Mouse (Mus musculus): ENCODE results near the gene Vps13d. TPM values are rescaled to one million over a fixed set of nuclear protein-coding genes. Genes with fewer than 3 reads are reported as not detected.
A peak's percentile ranks its signal among the peaks of the same experiment; 100 is the strongest.

Vps13d gene
- polyA plus RNA-seq, 1 experiment from 2014 or later, result 76.6 TPM

DNA sequence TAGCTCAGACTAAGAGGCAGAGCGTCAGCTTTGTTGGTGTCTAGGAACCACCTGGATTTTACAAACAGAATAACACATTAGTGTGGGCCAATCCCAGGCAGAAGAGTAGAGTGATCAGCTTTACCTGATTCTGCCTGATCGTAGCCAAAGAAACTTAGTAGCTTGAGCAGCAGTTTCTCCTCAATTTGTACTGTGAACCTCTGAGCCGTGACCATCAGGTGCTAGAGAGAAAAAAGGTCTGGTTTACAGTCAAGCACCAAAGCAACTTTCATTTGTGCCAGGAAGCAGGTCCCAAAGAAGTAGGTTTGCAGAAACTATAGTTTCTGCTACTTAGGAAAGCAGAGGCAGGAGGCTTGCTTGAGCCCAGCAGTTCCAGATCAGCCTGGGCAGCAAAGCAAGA lies 138.5 kb downstream of the Vps13d start:
- Histone ChIP-seq H3K36me3 (ENCODE audit: inconsistent target) (peaks cover 80% of the 10 kb centered on the region; the same call in 1 of the 2 replicates), H3K27ac (no peak overlapping the region), H3K4me3 (ENCODE audit: inconsistent target) (no peak overlapping the region), H3K79me2 (ENCODE audit: inconsistent target) (no peaks in the 10 kb centered on the region)
- WGBS (ENCODE audit: missing documents), result 98% methylated on average over 3 of the region's 3 CpGs

DNA sequence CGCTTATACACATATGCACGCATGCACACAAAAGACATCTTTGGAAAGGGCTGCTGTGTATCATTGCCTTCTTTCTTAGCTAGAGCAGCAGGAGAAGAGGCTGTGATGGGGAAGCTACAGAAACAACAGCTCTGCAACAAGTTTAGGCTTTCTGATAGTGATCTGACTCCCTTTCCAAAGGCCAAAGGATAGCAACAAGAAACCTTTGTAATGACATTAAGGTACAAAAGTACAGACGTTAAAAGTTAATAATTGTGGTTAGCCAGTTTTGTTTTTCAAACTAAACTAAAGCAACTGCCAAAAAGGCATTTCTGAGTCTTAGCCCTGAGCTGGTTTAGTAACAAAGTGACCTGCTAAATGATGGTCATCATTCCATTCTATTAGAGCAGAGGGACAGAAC lies 139.0 kb downstream of the Vps13d start:
- Histone ChIP-seq H3K79me2 (ENCODE audit: inconsistent target) (no peaks in the 10 kb centered on the region), H3K36me3 (ENCODE audit: inconsistent target) (peaks cover 76% of the 10 kb centered on the region; the same call in 1 of the 2 replicates), H3K27ac (no peak overlapping the region), H3K4me3 (ENCODE audit: inconsistent target) (no peak overlapping the region)
- 94% methylated on average over 3 of the region's 3 CpGs for WGBS (ENCODE audit: missing documents)

DNA sequence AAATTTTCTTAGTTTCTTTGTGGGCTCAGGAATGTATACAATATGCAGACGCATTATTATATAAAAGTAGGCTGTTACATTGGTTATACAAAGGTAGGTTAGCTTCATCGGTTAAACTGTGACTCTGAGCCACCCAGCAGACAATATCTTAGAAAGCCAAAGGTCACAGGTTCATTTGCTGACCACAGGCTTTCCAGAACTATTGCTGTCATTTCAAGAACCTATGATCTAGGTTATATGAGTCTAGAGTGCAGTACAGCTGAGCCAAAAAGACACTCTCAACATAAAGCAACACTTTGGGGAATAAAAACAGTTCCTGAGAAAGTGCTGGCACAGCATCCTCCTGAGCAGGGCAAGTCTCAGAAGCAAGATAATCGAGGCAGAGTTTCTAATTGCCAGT lies 140.4 kb downstream of the Vps13d start:
- Histone ChIP-seq H3K36me3 (ENCODE audit: inconsistent target) (peaks cover 62% of the 10 kb centered on the region; the same call in 1 of the 2 replicates), H3K4me3 (ENCODE audit: inconsistent target) (no peak overlapping the region), H3K27ac (no peak overlapping the region), H3K79me2 (ENCODE audit: inconsistent target) (no peaks in the 10 kb centered on the region)
- 84% methylated on average over 3 of the region's 3 CpGs for WGBS (ENCODE audit: missing documents)

DNA sequence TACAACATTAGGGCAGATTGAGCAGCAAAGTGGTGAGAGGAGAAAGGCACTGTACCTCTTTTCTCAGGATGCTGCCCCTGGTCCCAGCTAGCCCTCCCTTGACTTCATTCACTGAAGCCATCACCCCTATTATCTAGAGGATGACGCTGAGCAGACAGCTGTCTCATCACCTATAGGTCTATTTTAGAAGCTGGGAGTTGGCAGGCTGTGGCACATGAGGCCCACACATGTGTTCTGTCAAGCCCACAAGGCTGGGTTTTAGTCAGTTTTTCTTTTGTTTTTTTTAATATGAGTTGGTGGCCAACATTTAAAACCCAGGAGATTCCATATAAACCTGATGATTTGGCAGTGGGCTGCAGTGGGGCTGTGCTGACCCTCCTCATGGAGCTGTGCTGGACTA lies 142.1 kb downstream of the Vps13d start:
- Histone ChIP-seq H3K36me3 (ENCODE audit: inconsistent target) (peaks cover 49% of the 10 kb centered on the region; the same call in 1 of the 2 replicates), H3K79me2 (ENCODE audit: inconsistent target) (no peaks in the 10 kb centered on the region), H3K27ac (no peak overlapping the region), H3K4me3 (ENCODE audit: inconsistent target) (no peak overlapping the region)
- WGBS (ENCODE audit: missing documents), result 100% methylated on average over 1 of the region's 1 CpGs

GRCm38 (mm10) chr4:145052282-145052681 lies 142.5 kb downstream of the Vps13d start:
- H3K36me3 ChIP-seq (ENCODE audit: inconsistent target), result peaks cover 45% of the 10 kb centered on the region; the same call in 1 of the 2 replicates

GRCm38 (mm10) chr4:145051209-145051969 lies 143.4 kb downstream of the Vps13d start:
- 96% methylated on average over 4 of the region's 4 CpGs for WGBS (ENCODE audit: missing documents)
- Histone ChIP-seq H3K27ac (peak overlapping the region; percentile 22; the same call in 1 of the 2 replicates), H3K79me2 (ENCODE audit: inconsistent target) (no peaks in the 10 kb centered on the region), H3K36me3 (ENCODE audit: inconsistent target) (peaks cover 36% of the 10 kb centered on the region; the same call in 1 of the 2 replicates), H3K4me3 (ENCODE audit: inconsistent target) (no peak overlapping the region)

More at GRCm38 (mm10) chr4:145052282-145052681, 142.5 kb downstream of the Vps13d start:
- Histone ChIP-seq H3K79me2 (ENCODE audit: inconsistent target) (no peaks in the 10 kb centered on the region), H3K4me3 (ENCODE audit: inconsistent target) (no peak overlapping the region), H3K27ac (no peak overlapping the region)
- WGBS (ENCODE audit: missing documents), result 97% methylated on average over 3 of the region's 3 CpGs

GRCm38 (mm10) chr4:145050518-145051208 lies 144.1 kb downstream of the Vps13d start:
- H3K4me3 ChIP-seq (ENCODE audit: inconsistent target), result no peak overlapping the region
- no peaks in the 10 kb centered on the region for H3K79me2 ChIP-seq (ENCODE audit: inconsistent target)
- WGBS (ENCODE audit: missing documents), result 68% methylated on average over 8 of the region's 8 CpGs
- peak overlapping the region; percentile 22; the same call in 1 of the 2 replicates for H3K27ac ChIP-seq
- peaks cover 32% of the 10 kb centered on the region; the same call in 1 of the 2 replicates for H3K36me3 ChIP-seq (ENCODE audit: inconsistent target)

DNA sequence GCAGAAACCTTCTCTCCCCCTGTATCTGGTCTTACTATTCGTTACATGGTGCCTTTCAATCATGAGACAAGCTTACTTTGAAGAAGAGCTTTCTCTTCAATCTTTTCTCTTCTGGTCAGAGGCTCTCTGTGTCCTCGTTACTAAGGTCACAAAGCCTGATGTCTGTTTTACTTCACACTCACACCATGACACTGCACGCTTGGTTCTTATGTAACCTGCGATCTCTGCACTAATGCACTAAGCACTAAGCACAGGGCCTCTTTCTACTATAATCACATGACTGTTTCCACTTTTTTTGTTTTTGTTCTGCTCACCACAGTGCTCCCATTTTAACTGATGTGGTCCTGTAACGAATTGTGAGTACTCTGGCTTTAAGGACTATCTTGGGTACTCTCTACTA lies 146.8 kb downstream of the Vps13d start:
- Histone ChIP-seq H3K79me2 (ENCODE audit: inconsistent target) (no peaks in the 10 kb centered on the region), H3K27ac (no peak overlapping the region), H3K4me3 (ENCODE audit: inconsistent target) (no peak overlapping the region), H3K36me3 (ENCODE audit: inconsistent target) (peaks cover 36% of the 10 kb centered on the region; the same call in 1 of the 2 replicates)
- 84% methylated on average over 5 of the region's 5 CpGs for WGBS (ENCODE audit: missing documents)

GRCm38 (mm10) chr4:145046032-145046401 lies 148.8 kb downstream of the Vps13d start:
- Histone ChIP-seq H3K27ac (no peak overlapping the region), H3K79me2 (ENCODE audit: inconsistent target) (no peaks in the 10 kb centered on the region), H3K36me3 (ENCODE audit: inconsistent target) (peaks cover 27% of the 10 kb centered on the region; the same call in 1 of the 2 replicates), H3K4me3 (ENCODE audit: inconsistent target) (no peak overlapping the region)
- WGBS (ENCODE audit: missing documents), result 88% methylated on average over 5 of the region's 8 CpGs

DNA sequence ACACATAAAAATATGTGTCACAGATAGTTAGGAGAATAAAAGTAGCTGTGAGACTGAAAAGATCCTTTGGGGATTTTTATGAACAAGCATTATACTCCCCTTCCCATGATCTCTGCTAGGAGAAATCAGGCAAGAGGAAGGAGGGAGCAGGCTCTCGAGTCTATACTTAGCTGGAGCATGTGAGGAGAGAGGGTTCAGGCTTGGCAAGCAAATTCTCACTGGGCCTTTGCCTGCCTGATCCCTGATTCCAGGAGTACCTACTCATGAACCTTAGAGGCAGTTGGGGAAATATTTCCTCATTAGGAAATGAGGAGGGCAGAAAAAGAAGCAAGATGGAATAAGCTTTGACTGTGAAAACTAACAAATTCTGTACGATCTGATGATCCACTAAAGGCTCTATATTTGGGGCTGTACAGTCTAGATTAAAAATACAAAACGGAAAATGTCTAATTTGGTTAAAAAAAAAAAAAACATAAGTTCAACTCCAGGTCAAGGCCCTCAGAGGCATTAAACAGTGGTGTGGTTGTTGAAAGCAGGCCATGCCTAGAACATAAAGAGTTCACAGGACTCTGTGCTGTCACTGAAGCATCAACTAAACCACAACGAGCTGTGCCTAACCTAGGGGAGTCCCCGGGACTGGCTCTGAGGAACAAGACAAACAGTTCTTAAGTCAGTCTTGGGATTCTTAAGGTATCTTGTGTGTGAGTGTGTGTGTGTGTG lies 149.3 kb downstream of the Vps13d start:
- H3K36me3 ChIP-seq (ENCODE audit: inconsistent target), result peaks cover 27% of the 10 kb centered on the region; the same call in 1 of the 2 replicates
- WGBS (ENCODE audit: missing documents), result 74% methylated on average over 5 of the region's 5 CpGs
- no peak overlapping the region for H3K4me3 ChIP-seq (ENCODE audit: inconsistent target)
- no peak overlapping the region for H3K27ac ChIP-seq
- no peaks in the 10 kb centered on the region for H3K79me2 ChIP-seq (ENCODE audit: inconsistent target)

DNA sequence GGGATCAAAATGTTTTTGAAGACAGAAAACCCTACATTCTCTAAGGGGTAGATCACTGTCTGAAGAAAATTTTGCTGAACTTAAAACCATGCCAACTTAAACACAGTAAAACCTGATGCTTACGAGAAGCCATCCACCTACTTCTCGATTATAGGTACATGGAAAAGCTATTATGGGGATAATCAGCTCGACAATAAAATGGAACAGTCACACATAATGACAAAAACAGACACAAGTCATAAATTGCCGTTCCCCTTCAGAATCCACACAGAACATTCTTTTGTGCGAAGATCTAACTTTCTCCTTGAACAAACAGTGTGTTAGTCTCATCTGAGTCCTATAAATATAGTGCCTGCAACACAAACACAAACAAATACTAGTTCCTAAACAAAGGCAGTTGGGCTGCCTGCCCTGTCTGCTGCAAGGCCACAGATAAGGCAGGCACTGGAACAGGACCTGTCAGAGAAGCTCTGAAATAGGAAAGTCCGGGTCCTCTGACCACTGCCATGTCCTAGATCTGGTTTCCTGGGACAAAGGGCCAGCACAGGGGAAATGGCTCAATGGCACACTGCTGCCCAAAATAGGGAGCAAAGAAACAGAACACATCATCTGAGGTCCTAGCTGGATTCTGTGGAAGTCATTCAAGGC lies 153.5 kb downstream of the Vps13d start:
- peaks cover 27% of the 10 kb centered on the region; the same call in 1 of the 2 replicates for H3K36me3 ChIP-seq (ENCODE audit: inconsistent target)

GRCm38 (mm10) chr4:145037631-145038416 lies 157.0 kb downstream of the Vps13d start:
- no peak overlapping the region for H3K4me3 ChIP-seq (ENCODE audit: inconsistent target)
- WGBS (ENCODE audit: missing documents), result 75% methylated on average over 5 of the region's 5 CpGs
- no peaks in the 10 kb centered on the region; the same call in 1 of the 2 replicates for H3K79me2 ChIP-seq (ENCODE audit: inconsistent target)
- H3K27ac ChIP-seq, result peak overlapping the region; percentile 95
- H3K36me3 ChIP-seq (ENCODE audit: inconsistent target), result peaks cover 2% of the 10 kb centered on the region; the same call in 1 of the 2 replicates

More for the DNA sequence above, 153.5 kb downstream of the Vps13d start:
- WGBS (ENCODE audit: missing documents), result 90% methylated on average over 6 of the region's 6 CpGs
- H3K79me2 ChIP-seq (ENCODE audit: inconsistent target), result no peaks in the 10 kb centered on the region
- H3K27ac ChIP-seq, result peak overlapping the region; percentile 22; the same call in 1 of the 2 replicates
- no peak overlapping the region for H3K4me3 ChIP-seq (ENCODE audit: inconsistent target)

DNA sequence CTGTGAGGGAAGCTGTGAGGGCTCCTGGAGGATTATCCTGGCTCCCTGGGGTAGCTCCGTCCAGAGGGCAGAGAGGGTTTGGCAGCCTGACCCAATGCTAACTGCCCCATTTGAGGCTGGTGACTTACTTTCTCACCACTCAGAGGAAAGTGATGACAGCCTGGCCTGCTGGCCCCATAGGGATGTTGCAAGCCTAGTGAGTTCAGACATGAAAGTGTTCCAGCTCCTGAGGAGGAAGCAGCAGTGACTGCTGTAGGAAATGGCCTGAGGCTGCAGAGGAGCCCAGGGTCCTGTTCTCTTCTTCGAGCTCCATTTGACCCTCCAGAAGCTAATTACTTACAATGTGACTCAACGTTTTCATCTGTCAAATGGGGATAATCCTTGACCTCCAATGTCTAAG lies 157.8 kb downstream of the Vps13d start:
- no peaks in the 10 kb centered on the region; the same call in 1 of the 2 replicates for H3K36me3 ChIP-seq (ENCODE audit: inconsistent target)
- H3K27ac ChIP-seq, result peak overlapping the region; percentile 95

More for the DNA sequence above, 157.8 kb downstream of the Vps13d start:
- 11% methylated on average over 3 of the region's 3 CpGs for WGBS (ENCODE audit: missing documents)
- Histone ChIP-seq H3K79me2 (ENCODE audit: inconsistent target) (no peaks in the 10 kb centered on the region; the same call in 1 of the 2 replicates), H3K4me3 (ENCODE audit: inconsistent target) (no peak overlapping the region)
